Mouse (Mus musculus) midbrain, embryonic 10.5 days (tissue): ENCODE results near the gene Rnf11. TPM values are rescaled to one million over a fixed set of nuclear protein-coding genes. Genes with fewer than 3 reads are reported as not detected.

Experiments
- DNase-seq: peaks from one replicate; pipeline ENCODE4 v3.0.0-alpha.2; 2017; ENCODE audit warnings: low spot score
- H3K27ac ChIP-seq: fragments of 300-500 bp; sonication (generic); replicated peaks from 2 replicates; pipeline ENCODE4 v1.5.1; 2016; ENCODE audit warnings: mild to moderate bottlenecking
- H3K27me3 ChIP-seq: fragments of 300-500 bp; sonication (generic); 2 replicates; pipeline ENCODE4 v1.6.1; 2016; ENCODE audit warnings: low read depth, mild to moderate bottlenecking; ENCODE audit not compliant: poor library complexity, severe bottlenecking
- H3K36me3 ChIP-seq: fragments of 300-500 bp; sonication (generic); 2 replicates; pipeline ENCODE4 v1.6.1; 2016; ENCODE audit warnings: mild to moderate bottlenecking, moderate library complexity
- H3K4me1 ChIP-seq: fragments of 300-500 bp; sonication (generic); 2 replicates; pipeline ENCODE4 v1.6.1; 2016
- H3K4me3 ChIP-seq: fragments of 300-500 bp; sonication (generic); 2 replicates; pipeline ENCODE4 v1.5.1; 2016; ENCODE audit warnings: mild to moderate bottlenecking, moderate library complexity
- H3K9me3 ChIP-seq: fragments of 300-500 bp; sonication (generic); replicated peaks from 2 replicates; pipeline ENCODE4 v1.6.1; 2016; ENCODE audit warnings: mild to moderate bottlenecking
- WGBS: fragments of 180-500 bp; shearing (Covaris S2); methylation state at CpG from one replicate; pipeline ENCODE4 v1.1.7; 2016; 5-methylcytosine and 5-hydroxymethylcytosine counted together
- polyA plus RNA-seq: library from polyadenylated mRNA; unstranded; fragments of >200 nt; fragmentation: Nextera tagmentation; extraction: Ambion mirVana; gene quantifications from 2 replicates; pipeline ENCODE4 v1.2.1, GENCODE M21; 2016

Gene Rnf11
- polyA plus RNA-seq, 1 experiment from 2014 or later: 24.5 TPM

GRCm38 (mm10) chr4:109441000-109441399 is 43.5 kb downstream of the Rnf11 start:
- Histone ChIP-seq H3K4me1 (peaks cover 8% of the 10 kb centered on the region), H3K9me3 (no peaks in the 10 kb centered on the region), H3K27ac (no peak overlapping the region), H3K4me3 (no peak overlapping the region), H3K27me3 (no peaks in the 10 kb centered on the region), H3K36me3 (no peaks in the 10 kb centered on the region)
- WGBS: 94% methylated on average over 3 of the region's 3 CpGs
- no peak for DNase-seq

GRCm38 (mm10) chr4:109440381-109440780 is 44.1 kb downstream of the Rnf11 start:
- Histone ChIP-seq H3K4me3 (no peak overlapping the region), H3K4me1 (peaks cover 6% of the 10 kb centered on the region), H3K9me3 (no peaks in the 10 kb centered on the region), H3K36me3 (no peaks in the 10 kb centered on the region), H3K27ac (no peak overlapping the region), H3K27me3 (no peaks in the 10 kb centered on the region)
- WGBS: 88% methylated on average over 5 of the region's 5 CpGs
- peak; percentile 10 for DNase-seq

- no peaks in the 10 kb centered on the region for H3K36me3 ChIP-seq
- H3K9me3 ChIP-seq: no peaks in the 10 kb centered on the region
- 0 out of 2 replicates have a peak, but pooled peaks cover under 1% of the 10 kb centered on the region for H3K4me1 ChIP-seq
- no peak for DNase-seq
- WGBS: 77% methylated on average over 3 of the region's 3 CpGs
- H3K4me3 ChIP-seq: no peak overlapping the region
- H3K27ac ChIP-seq: no peak overlapping the region
- no peaks in the 10 kb centered on the region for H3K27me3 ChIP-seq
These were observed 44.7 kb downstream of the Rnf11 start for GRCm38 (mm10) chr4:109439825-109440248.

GRCm38 (mm10) chr4:109439101-109439500 is 45.4 kb downstream of the Rnf11 start:
- WGBS: 80% methylated on average over 8 of the region's 8 CpGs
- no peak overlapping the region for H3K4me3 ChIP-seq
- H3K9me3 ChIP-seq: no peaks in the 10 kb centered on the region
- H3K27ac ChIP-seq: no peak overlapping the region
- no peaks in the 10 kb centered on the region for H3K4me1 ChIP-seq
- H3K36me3 ChIP-seq: no peaks in the 10 kb centered on the region
- no peaks in the 10 kb centered on the region for H3K27me3 ChIP-seq
- DNase-seq: no peak

- Histone ChIP-seq H3K9me3 (no peaks in the 10 kb centered on the region), H3K4me3 (no peak overlapping the region), H3K27ac (no peak overlapping the region), H3K36me3 (no peaks in the 10 kb centered on the region), H3K4me1 (peaks cover 6% of the 10 kb centered on the region), H3K27me3 (no peaks in the 10 kb centered on the region)
- WGBS: 56% methylated on average over 9 of the region's 9 CpGs
- DNase-seq: peak; percentile 73
These were observed 46.3 kb downstream of the Rnf11 start for GRCm38 (mm10) chr4:109437913-109438878.

- Histone ChIP-seq H3K27me3 (no peaks in the 10 kb centered on the region), H3K27ac (no peak overlapping the region), H3K4me1 (peaks cover 33% of the 10 kb centered on the region), H3K4me3 (no peak overlapping the region), H3K9me3 (no peaks in the 10 kb centered on the region), H3K36me3 (no peaks in the 10 kb centered on the region)
- DNase-seq: no peak
- WGBS: 96% methylated on average over 1 of the region's 1 CpGs
These were observed 50.3 kb downstream of the Rnf11 start for GRCm38 (mm10) chr4:109434256-109434655.

GRCm38 (mm10) chr4:109433641-109434040 is 50.9 kb downstream of the Rnf11 start:
- H3K9me3 ChIP-seq: no peaks in the 10 kb centered on the region
- H3K27ac ChIP-seq: no peak overlapping the region
- DNase-seq: peak; percentile 11
- 84% methylated on average over 6 of the region's 6 CpGs for WGBS
- H3K36me3 ChIP-seq: no peaks in the 10 kb centered on the region
- H3K4me1 ChIP-seq: peaks cover 33% of the 10 kb centered on the region
- no peaks in the 10 kb centered on the region for H3K27me3 ChIP-seq
- no peak overlapping the region for H3K4me3 ChIP-seq

- H3K27ac ChIP-seq: peak overlapping the region; percentile 71
- DNase-seq: no peak
- no peaks in the 10 kb centered on the region for H3K9me3 ChIP-seq
- no peaks in the 10 kb centered on the region for H3K27me3 ChIP-seq
- H3K36me3 ChIP-seq: no peaks in the 10 kb centered on the region
- no peak overlapping the region for H3K4me3 ChIP-seq
- peaks cover 33% of the 10 kb centered on the region for H3K4me1 ChIP-seq
- WGBS: 75% methylated on average over 16 of the region's 16 CpGs
These were observed 51.7 kb downstream of the Rnf11 start for GRCm38 (mm10) chr4:109432668-109433375.

- H3K9me3 ChIP-seq: no peaks in the 10 kb centered on the region
- peak; percentile 50 for DNase-seq
- H3K27me3 ChIP-seq: no peaks in the 10 kb centered on the region
- H3K27ac ChIP-seq: no peak overlapping the region
- 52% methylated on average over 13 of the region's 13 CpGs for WGBS
- no peaks in the 10 kb centered on the region for H3K36me3 ChIP-seq
- H3K4me1 ChIP-seq: peaks cover 33% of the 10 kb centered on the region
- H3K4me3 ChIP-seq: no peak overlapping the region
These were observed 53.7 kb downstream of the Rnf11 start for GRCm38 (mm10) chr4:109430854-109431253.

- no peaks in the 10 kb centered on the region for H3K36me3 ChIP-seq
- DNase-seq: no peak
- H3K27me3 ChIP-seq: no peaks in the 10 kb centered on the region
- peaks cover 33% of the 10 kb centered on the region for H3K4me1 ChIP-seq
- H3K4me3 ChIP-seq: no peak overlapping the region
- H3K9me3 ChIP-seq: no peaks in the 10 kb centered on the region
- WGBS: 94% methylated on average over 7 of the region's 7 CpGs
- H3K27ac ChIP-seq: no peak overlapping the region
These were observed 54.3 kb downstream of the Rnf11 start for GRCm38 (mm10) chr4:109430250-109430649.

- Histone ChIP-seq H3K4me3 (no peak overlapping the region), H3K36me3 (no peaks in the 10 kb centered on the region), H3K4me1 (peaks cover 16% of the 10 kb centered on the region), H3K9me3 (no peaks in the 10 kb centered on the region), H3K27ac (no peak overlapping the region), H3K27me3 (no peaks in the 10 kb centered on the region)
- DNase-seq: no peak
- WGBS: 61% methylated on average over 1 of the region's 1 CpGs
These were observed 57.5 kb downstream of the Rnf11 start for GRCm38 (mm10) chr4:109427058-109427457.

- Histone ChIP-seq H3K4me1 (peaks cover 12% of the 10 kb centered on the region), H3K36me3 (no peaks in the 10 kb centered on the region), H3K27ac (no peak overlapping the region), H3K4me3 (no peak overlapping the region), H3K9me3 (no peaks in the 10 kb centered on the region), H3K27me3 (no peaks in the 10 kb centered on the region)
- WGBS: 80% methylated on average over 2 of the region's 2 CpGs
- DNase-seq: no peak
These were observed 61.1 kb downstream of the Rnf11 start for GRCm38 (mm10) chr4:109423438-109423837.

- Histone ChIP-seq H3K27ac (no peak overlapping the region), H3K36me3 (no peaks in the 10 kb centered on the region), H3K4me3 (no peak overlapping the region), H3K4me1 (peaks cover 12% of the 10 kb centered on the region), H3K27me3 (no peaks in the 10 kb centered on the region), H3K9me3 (no peaks in the 10 kb centered on the region)
- 67% methylated on average over 6 of the region's 6 CpGs for WGBS
- no peak for DNase-seq
These were observed 62.1 kb downstream of the Rnf11 start for GRCm38 (mm10) chr4:109422436-109422835.
